Mouse (Mus musculus) ES-E14 (cell line): Measurements from ENCODE around the gene Marveld1. TPM values are rescaled to one million over a fixed set of nuclear protein-coding genes. Genes with fewer than 3 reads are reported as not detected.

ENCODE experiments used
- DNase-seq: peaks from one replicate; pipeline ENCODE4 v3.0.0-alpha.2; 2013; ENCODE audit warnings: low read depth, low spot score
- H3K27ac ChIP-seq: 2 replicates; pipeline ENCODE4 v1.5.1; 2012; ENCODE audit warnings: low read depth, mild to moderate bottlenecking, low read length, moderate library complexity, mixed read lengths; ENCODE audit not compliant: poor library complexity, insufficient read depth, severe bottlenecking
- H3K36me3 ChIP-seq: 2 replicates; pipeline ENCODE4 v1.6.1; 2012; ENCODE audit warnings: mild to moderate bottlenecking, low read length, moderate library complexity, mixed read lengths; ENCODE audit not compliant: control insufficient read depth, poor library complexity, insufficient read depth, severe bottlenecking
- H3K4me1 ChIP-seq, 2 experiments: fragments of 150-350 bp in 1 of 2; sonication (generic) in 1 of 2; 2 replicates each; pipeline ENCODE4 v1.6.1; 2012; ENCODE audit warnings: low read length in 2 of 2, mild to moderate bottlenecking in 1 of 2, mixed read lengths in 1 of 2; ENCODE audit not compliant: control insufficient read depth in 2 of 2, insufficient read depth in 2 of 2, poor library complexity in 1 of 2
- H3K4me3 ChIP-seq, 2 experiments: fragments of 150-350 bp in 1 of 2; sonication (generic) in 1 of 2; 2 replicates each; pipeline ENCODE4 v1.5.1; 2012; ENCODE audit warnings: low read length in 2 of 2, low read depth in 1 of 2, mild to moderate bottlenecking in 1 of 2, mixed read lengths in 1 of 2; ENCODE audit not compliant: insufficient read depth in 1 of 2, poor library complexity in 1 of 2, severe bottlenecking in 1 of 2
- H3K9ac ChIP-seq: 2 replicates; pipeline ENCODE4 v1.6.1; 2012; ENCODE audit warnings: low read depth, mild to moderate bottlenecking, low read length, mixed read lengths; ENCODE audit not compliant: poor library complexity, insufficient read depth, severe bottlenecking
- H3K9me3 ChIP-seq: fragments of 150-350 bp; sonication (generic); 2 replicates; pipeline ENCODE4 v1.6.1; 2012; ENCODE audit warnings: low read depth, mild to moderate bottlenecking, low read length; ENCODE audit not compliant: control insufficient read depth, insufficient read depth
- CHD2 ChIP-seq: IDR thresholded peaks from 2 replicates; pipeline ENCODE4 v1.6.1; 2014; ENCODE audit warnings: mild to moderate bottlenecking, low read depth, low read length, inconsistent platforms
- HCFC1 ChIP-seq: IDR thresholded peaks from 2 replicates; pipeline ENCODE4 v1.6.1; 2012; ENCODE audit warnings: low read length, inconsistent platforms, borderline replicate concordance; ENCODE audit not compliant: insufficient read depth
- MAFK ChIP-seq: IDR thresholded peaks from 2 replicates; pipeline ENCODE4 v1.6.1; 2014; ENCODE audit warnings: mild to moderate bottlenecking, low read depth, low read length, inconsistent platforms; ENCODE audit not compliant: insufficient read depth
- ZC3H11A ChIP-seq: IDR thresholded peaks from 2 replicates; pipeline ENCODE4 v1.6.1; 2012; ENCODE audit warnings: low read depth, mild to moderate bottlenecking, inconsistent platforms, low read length, borderline replicate concordance
- ZNF384 ChIP-seq: IDR thresholded peaks from 2 replicates; pipeline ENCODE4 v1.6.1; 2012; ENCODE audit warnings: low read depth, low read length, inconsistent platforms
- in situ Hi-C, 2 experiments: fragments of 600-800 bp; cut with MboI; formaldehyde crosslinking; loops; one replicate each; pipeline ENCODE4 v1.15.1; 2025; ENCODE audit warnings: low sequenced_read_pairs in 2 of 2, inconsistent platforms in 1 of 2; ENCODE audit not compliant: unreplicated experiment in 2 of 2
- total RNA-seq: library from RNA; depleted of rRNA; stranded (reverse); fragments of 300-350 nt; gene quantifications from 2 replicates; pipeline ENCODE4 v1.2.3, GENCODE M21; 2012

Gene Marveld1
- total RNA-seq, 1 experiment: 39.8 TPM

DNA sequence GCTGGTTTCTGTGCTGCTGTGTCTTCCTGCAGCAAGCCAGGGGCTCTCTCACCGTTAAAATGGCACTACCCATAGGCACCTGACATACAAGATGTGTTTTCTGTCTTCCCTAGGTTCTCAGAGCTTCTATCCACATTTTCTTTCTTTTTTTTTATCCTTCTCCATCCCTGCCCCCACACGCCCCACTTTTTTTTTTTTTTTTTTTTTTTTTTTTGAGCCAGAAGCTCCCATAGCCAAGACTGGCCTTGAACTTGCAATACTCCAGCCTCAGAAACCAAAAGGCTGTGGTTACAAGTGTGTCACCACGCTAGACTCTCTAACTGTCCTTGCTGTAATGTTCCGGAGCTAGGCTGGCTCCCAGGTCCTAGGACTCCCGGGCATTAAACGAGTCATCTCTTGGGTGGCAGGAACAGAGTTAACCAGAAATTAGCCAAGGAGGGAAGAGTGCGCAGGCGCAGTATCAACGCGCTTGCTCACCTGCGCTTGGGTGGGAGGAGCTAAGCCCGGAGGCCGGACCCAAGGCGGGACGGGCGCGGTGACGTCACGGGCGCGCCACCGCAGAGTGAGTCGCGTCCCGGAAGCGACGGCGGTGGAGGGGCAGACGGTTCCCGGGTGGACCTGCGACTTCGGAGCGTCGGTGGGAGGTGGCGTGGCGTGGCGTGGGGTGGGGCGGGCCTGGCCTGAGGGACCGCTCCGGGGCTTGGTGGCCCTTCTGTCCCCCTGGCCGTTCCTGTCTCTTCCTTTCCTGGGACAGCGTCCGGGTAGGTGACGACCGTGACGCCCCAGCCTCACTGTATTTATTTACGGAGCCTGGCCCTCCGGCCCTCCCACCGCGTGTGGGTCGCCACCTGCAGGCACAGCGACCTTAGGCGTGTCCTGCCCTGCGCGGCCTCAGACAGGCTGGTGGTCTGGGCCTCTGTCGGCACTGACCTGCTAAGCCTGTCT, 23.1 kb downstream of the Marveld1 start:
- Histone ChIP-seq H3K4me3 (peak overlapping the region; percentile 80 to 97), H3K36me3 (no peaks in the 10 kb centered on the region), H3K27ac (no peak overlapping the region), H3K4me1 (peaks cover 0 to 3% of the 10 kb centered on the region in 2 experiments; a peak in 1 of 4 replicates), H3K9me3 (no peaks in the 10 kb centered on the region), H3K9ac (peak overlapping the region; percentile 85)
- TF ChIP-seq HCFC1 (peak; percentile 71), ZNF384 (peak; percentile 64; the same call in 1 of the 2 replicates), ZC3H11A (no peak), MAFK (no peak), CHD2 (no peak)
- DNase-seq: peak; percentile 90
- in situ Hi-C loops: no loop called here

DNA sequence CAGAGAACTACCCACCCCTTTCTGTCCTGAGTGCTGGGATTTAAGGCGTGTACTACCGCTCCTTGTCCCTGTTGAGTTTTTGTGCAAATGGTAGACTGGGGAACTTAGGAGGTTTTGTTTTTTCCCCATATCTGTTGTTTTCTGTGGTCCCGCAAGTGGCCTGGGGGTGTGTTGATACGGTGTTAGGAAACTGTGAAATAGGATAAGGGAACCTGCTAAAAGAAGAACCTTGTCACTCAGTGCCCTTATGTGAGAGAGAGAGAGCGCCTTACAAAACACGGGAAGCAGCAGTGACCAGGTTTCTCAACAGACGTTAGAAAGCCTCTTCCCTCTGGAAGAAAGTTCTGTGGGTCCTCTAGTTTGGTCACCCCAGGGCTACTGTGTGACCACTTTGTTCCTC, 29.6 kb downstream of the Marveld1 start:
- peaks cover 7% of the 10 kb centered on the region; the same call in 1 of the 2 replicates for H3K36me3 ChIP-seq
- no peak overlapping the region for H3K4me3 ChIP-seq
- H3K9me3 ChIP-seq: no peaks in the 10 kb centered on the region
- H3K9ac ChIP-seq: no peak overlapping the region
- no peak for DNase-seq
- no peaks in the 10 kb centered on the region for H3K4me1 ChIP-seq
- in situ Hi-C loops: no loop called here
- no peak overlapping the region for H3K27ac ChIP-seq
- TF ChIP-seq HCFC1: no peak
- no peak for TF ChIP-seq ZC3H11A
- TF ChIP-seq ZNF384: no peak
- no peak for TF ChIP-seq MAFK
- no peak for TF ChIP-seq CHD2

DNA sequence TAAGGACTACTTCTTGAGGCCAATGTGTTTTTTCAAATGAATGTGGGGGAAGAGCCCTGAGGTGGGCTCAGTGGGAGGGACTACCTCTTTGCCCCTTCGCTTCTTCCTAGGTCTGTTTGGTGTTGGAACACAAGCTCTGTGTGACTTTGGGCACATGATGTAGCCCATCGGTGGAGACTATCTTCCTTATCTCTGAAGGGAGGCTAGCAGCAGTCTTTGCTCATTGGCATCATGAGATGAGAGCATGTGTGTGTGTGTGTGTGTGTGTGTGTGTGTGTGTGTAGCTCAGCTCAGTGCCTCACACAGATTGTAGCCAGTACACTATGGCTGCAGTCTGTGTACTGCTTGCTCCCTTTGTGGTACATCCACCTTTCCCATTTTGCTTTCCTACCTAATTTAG, 30.3 kb downstream of the Marveld1 start:
- no peak for DNase-seq
- in situ Hi-C loops: no loop called here
- H3K9ac ChIP-seq: no peak overlapping the region
- peaks cover 0 to under 1% of the 10 kb centered on the region in 2 experiments; a peak in 1 of 4 replicates for H3K4me1 ChIP-seq
- peaks cover 7% of the 10 kb centered on the region; the same call in 1 of the 2 replicates for H3K36me3 ChIP-seq
- TF ChIP-seq MAFK: no peak
- TF ChIP-seq ZNF384: no peak
- TF ChIP-seq HCFC1: no peak
- TF ChIP-seq CHD2: no peak
- no peak for TF ChIP-seq ZC3H11A
- no peak overlapping the region for H3K27ac ChIP-seq
- H3K4me3 ChIP-seq: no peak overlapping the region
- no peaks in the 10 kb centered on the region for H3K9me3 ChIP-seq

DNA sequence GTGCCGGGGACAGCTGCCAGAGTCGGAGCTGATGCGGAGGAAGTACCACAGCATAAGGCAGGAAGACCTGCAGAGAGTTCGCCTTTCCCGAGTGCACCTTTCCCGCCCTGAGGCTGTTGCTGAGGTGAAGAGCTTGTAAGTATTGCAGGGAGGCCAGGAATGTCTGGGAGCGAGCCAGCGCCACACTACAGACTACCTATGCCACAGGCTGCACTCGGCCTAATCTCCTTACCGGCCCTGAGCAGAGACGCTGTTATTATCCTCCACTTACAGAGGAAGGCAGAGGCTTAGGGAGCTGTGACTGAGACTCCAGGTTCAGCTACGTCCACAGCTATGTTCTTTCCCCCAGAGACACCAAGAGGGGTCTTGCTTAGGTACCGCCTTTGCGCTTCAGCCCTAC, 32.2 kb downstream of the Marveld1 start:
- Histone ChIP-seq H3K4me1 (peaks cover 0 to 5% of the 10 kb centered on the region in 2 experiments; a peak in 2 of 4 replicates), H3K27ac (no peak overlapping the region), H3K9me3 (no peaks in the 10 kb centered on the region), H3K36me3 (peaks cover 22% of the 10 kb centered on the region; the same call in 1 of the 2 replicates), H3K9ac (no peak overlapping the region), H3K4me3 (no peak overlapping the region)
- no peak for DNase-seq
- in situ Hi-C loops: no loop called here
- TF ChIP-seq ZC3H11A (no peak), CHD2 (no peak), HCFC1 (no peak), MAFK (no peak), ZNF384 (no peak)

DNA sequence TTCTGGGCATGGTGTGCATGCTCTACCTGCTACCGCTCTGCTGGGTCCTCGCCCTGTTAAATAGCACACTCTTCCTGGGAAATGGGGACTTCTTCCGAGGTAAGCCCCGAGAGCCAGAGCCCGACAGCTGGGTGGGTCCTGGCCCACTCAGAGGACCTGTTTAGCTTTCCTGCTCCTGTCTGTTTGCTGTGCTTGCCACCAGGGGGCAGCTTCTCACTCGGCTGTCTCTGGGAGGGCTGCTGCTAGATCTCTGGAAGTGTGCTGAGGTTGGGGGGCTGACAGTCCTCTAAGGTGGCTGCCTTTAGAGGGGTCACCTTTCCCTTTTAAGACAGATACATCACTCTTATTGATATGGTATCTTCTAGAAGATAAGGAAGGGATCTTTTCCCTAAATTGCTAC, 35.5 kb downstream of the Marveld1 start:
- Histone ChIP-seq H3K36me3 (peaks cover 33% of the 10 kb centered on the region; the same call in 1 of the 2 replicates), H3K27ac (no peak overlapping the region), H3K4me3 (no peak overlapping the region), H3K9ac (no peak overlapping the region), H3K4me1 (peaks cover 0 to 5% of the 10 kb centered on the region in 2 experiments; a peak in 2 of 4 replicates), H3K9me3 (no peaks in the 10 kb centered on the region)
- in situ Hi-C loops: no loop called here
- TF ChIP-seq ZC3H11A: no peak
- no peak for TF ChIP-seq CHD2
- no peak for TF ChIP-seq MAFK
- no peak for TF ChIP-seq HCFC1
- no peak for TF ChIP-seq ZNF384
- no peak for DNase-seq
